Mouse (Mus musculus) CD4-positive helper T cell, adult 2 months (primary cell): Measurements from ENCODE around the gene Gm3012.
"Not testable (repeated sequence)": the region's sequence is repeated elsewhere in the genome, so short reads cannot be mapped to it uniquely, and the experiment has no call there.

ENCODE experiments used
- DNase-seq: peaks from one replicate; pipeline ENCODE4 v3.0.0-alpha.2; 2012; ENCODE audit warnings: low read depth, missing footprints, low spot score

Gm3012 gene

GRCm38 (mm10) chr14:3634212-3634611 is at the start of gene Gm3012:
Gene Gm3012 (plus strand): TSS chr14:3634512.
- DNase-seq: not testable (repeated sequence)

DNA sequence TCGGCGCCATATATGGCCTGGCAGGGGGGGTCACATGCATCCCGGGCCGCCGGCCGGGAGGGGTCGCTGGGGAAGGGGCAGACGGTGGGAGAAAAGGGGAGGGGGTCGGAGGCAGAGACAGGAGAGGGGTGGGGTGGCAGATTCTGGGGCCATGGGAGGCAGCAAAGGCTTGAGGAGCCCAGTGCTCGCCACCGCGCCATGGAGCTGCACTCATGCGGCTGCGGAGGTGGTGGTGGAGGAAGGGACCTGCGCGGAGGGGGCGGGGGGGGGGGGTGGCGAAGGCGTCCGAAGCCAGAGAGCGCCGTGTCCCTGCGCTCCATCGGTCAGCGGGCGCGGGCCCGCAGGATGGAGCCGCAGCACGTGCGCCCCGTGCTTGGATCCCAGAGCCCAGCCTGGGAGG is 17.4 kb downstream of the Gm3012 start, which contains the start of gene Gm3020:
Gene Gm3020 (plus strand): TSS at position 301 of the 400 bp plus-strand sequence.
- DNase-seq: not testable (repeated sequence)

- not testable (repeated sequence) for DNase-seq
Observed at GRCm38 (mm10) chr14:3688483-3688882, 54.2 kb downstream of the Gm3012 start, which contains the start of gene Gm3043. Gene Gm3043 (plus strand): TSS chr14:3688783.
